Mouse (Mus musculus) adrenal gland, adult 18-20 months (tissue): Measurements from ENCODE around the gene Gja5. TPM values are rescaled to one million over a fixed set of nuclear protein-coding genes. Genes with fewer than 3 reads are reported as not detected.
"Not testable (repeated sequence)": the region's sequence is repeated elsewhere in the genome, so short reads cannot be mapped to it uniquely, and the experiment has no call there.

Source experiments
- DNase-seq, 2 experiments: peaks; one replicate each; pipeline ENCODE4 v3.0.0; 2021 to 2022; ENCODE audit warnings: low spot score in 2 of 2
- total RNA-seq, 2 experiments: library from RNA; stranded (reverse); gene quantifications; 1 replicate in 1 of 2; 2 replicates in 1 of 2; pipeline ENCODE4 v1.2.3; 2021

The Gja5 gene
- total RNA-seq, 2 experiments from 2014 or later: 1.3 to 2.3 TPM

- DNase-seq: no peak
Observed at GRCm38 (mm10) chr3:97032053-97032496, 127.6 kb downstream of the Gja5 start.

- no peak for DNase-seq
Observed at GRCm38 (mm10) chr3:97035558-97035957, 131.1 kb downstream of the Gja5 start.

- DNase-seq: no peak
Observed at GRCm38 (mm10) chr3:97037119-97037518, 132.6 kb downstream of the Gja5 start.

GRCm38 (mm10) chr3:97039721-97040120, 135.2 kb downstream of the Gja5 start:
- DNase-seq: no peak

- DNase-seq: no peak
Observed at GRCm38 (mm10) chr3:97044188-97044587, 139.7 kb downstream of the Gja5 start.

- DNase-seq: no peak
Observed at GRCm38 (mm10) chr3:97047757-97048156, 143.3 kb downstream of the Gja5 start.

- no peak for DNase-seq
Observed at GRCm38 (mm10) chr3:97048360-97048759, 143.9 kb downstream of the Gja5 start.

GRCm38 (mm10) chr3:97051264-97051744, 146.8 kb downstream of the Gja5 start:
- peak in 1 of 2 experiments; percentile 9 for DNase-seq

- no peak for DNase-seq
Observed at GRCm38 (mm10) chr3:97052069-97052799, 147.7 kb downstream of the Gja5 start.

GRCm38 (mm10) chr3:97058704-97059103, 154.2 kb downstream of the Gja5 start:
- DNase-seq: no peak

- no peak for DNase-seq
Observed at GRCm38 (mm10) chr3:97060119-97060518, 155.6 kb downstream of the Gja5 start.

- DNase-seq: no peak
Observed at GRCm38 (mm10) chr3:97062814-97063213, 158.3 kb downstream of the Gja5 start.

- no peak for DNase-seq
Observed at GRCm38 (mm10) chr3:97064046-97064445, 159.6 kb downstream of the Gja5 start.

- not testable (repeated sequence) for DNase-seq
Observed at GRCm38 (mm10) chr3:97069589-97069988, 165.1 kb downstream of the Gja5 start.

- not testable (repeated sequence) for DNase-seq
Observed at GRCm38 (mm10) chr3:97071916-97072315, 167.4 kb downstream of the Gja5 start.

- DNase-seq: not testable (repeated sequence)
Observed at GRCm38 (mm10) chr3:97072361-97072760, 167.9 kb downstream of the Gja5 start.

GRCm38 (mm10) chr3:97075744-97076350, 171.4 kb downstream of the Gja5 start:
- not testable (repeated sequence) for DNase-seq

- DNase-seq: peak; percentile 22 to 30
Observed at GRCm38 (mm10) chr3:97076412-97076811, 171.9 kb downstream of the Gja5 start.

GRCm38 (mm10) chr3:97078436-97078835, 173.9 kb downstream of the Gja5 start:
- no peak for DNase-seq

- no peak for DNase-seq
Observed at GRCm38 (mm10) chr3:97082156-97082555, 177.7 kb downstream of the Gja5 start.

- peak; percentile 36 to 56 for DNase-seq
Observed at GRCm38 (mm10) chr3:97087326-97087725, 182.8 kb downstream of the Gja5 start.

GRCm38 (mm10) chr3:97088291-97088690, 183.8 kb downstream of the Gja5 start:
- DNase-seq: not testable (repeated sequence)
